Mouse (Mus musculus): ENCODE measurements around the gene Hist1h4c. TPM values are rescaled to one million over a fixed set of nuclear protein-coding genes. Genes with fewer than 3 reads are reported as not detected.

The Hist1h4c gene
- polyA plus RNA-seq, 1 experiment from 2014 or later: 9.6 TPM

DNA sequence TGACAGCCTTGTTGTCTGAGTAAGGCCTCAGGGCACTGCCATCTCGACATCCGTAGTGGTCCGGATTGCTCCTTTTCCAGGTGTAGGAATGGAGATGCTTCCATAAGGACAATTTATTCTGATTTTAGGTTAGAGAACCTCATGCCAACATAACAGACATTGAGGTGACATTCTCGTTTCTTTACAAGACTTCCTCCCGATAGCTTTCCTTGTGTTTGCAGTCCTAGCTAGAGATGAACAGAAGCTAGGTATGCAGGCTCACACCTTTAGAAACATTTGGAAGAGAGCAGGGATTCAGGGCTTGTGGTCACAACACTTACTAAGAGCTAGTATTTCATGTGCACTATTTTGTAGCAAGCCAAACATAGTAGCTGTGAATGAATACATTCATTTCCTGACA is 45.0 kb upstream of the Hist1h4c start:
- Histone ChIP-seq H3K27me3 (ENCODE audit: control insufficient read depth, insufficient read depth, low read length) (no peaks in the 10 kb centered on the region), H3K4me1 (ENCODE audit: control insufficient read depth, insufficient read depth, low read length) (peaks cover 16% of the 10 kb centered on the region), H3K27ac (ENCODE audit: low read length) (no peak overlapping the region), H3K9me3 (ENCODE audit: control insufficient read depth, low read depth, low read length) (no peaks in the 10 kb centered on the region), H3K4me2 (replicated peaks; ENCODE audit: low read depth, low read length) (no peak overlapping the region), H3K4me3 (ENCODE audit: low read depth, low read length) (no peak overlapping the region), H3K9ac (replicated peaks; ENCODE audit: low read depth, low read length) (no peak overlapping the region), H3K36me3 (ENCODE audit: control insufficient read depth, insufficient read depth, low read length) (no peaks in the 10 kb centered on the region)
- no peak for ATAC-seq (ENCODE audit: insufficient number of reproducible peaks, insufficient read depth, low FRiP score, low read depth)
- 79% methylated on average over 5 of the region's 5 CpGs for WGBS

DNA sequence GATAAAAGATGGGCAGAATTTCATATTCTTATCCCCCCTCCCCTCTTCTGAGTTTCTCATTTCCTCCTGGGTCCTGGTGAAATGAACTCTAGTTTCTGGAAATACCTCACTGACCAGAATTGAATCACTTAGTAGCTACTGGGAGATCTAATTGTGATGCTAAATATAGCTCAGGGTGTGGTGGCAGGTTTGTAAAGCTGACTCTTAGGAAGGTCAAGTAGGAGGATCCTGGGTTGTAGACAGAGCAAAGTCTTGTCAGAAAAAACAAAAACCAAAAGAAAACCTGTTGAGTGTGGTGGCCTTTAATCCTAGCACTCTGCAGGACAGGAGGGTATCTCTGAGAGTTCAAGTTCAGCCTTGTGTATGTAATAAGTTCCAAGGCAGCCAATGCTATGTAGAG is 43.8 kb upstream of the Hist1h4c start:
- H3K9ac ChIP-seq (replicated peaks; ENCODE audit: low read depth, low read length): no peak overlapping the region

GRCm38 (mm10) chr13:23740910-23741309 is 42.7 kb upstream of the Hist1h4c start:
- no peak for ATAC-seq (ENCODE audit: insufficient number of reproducible peaks, insufficient read depth, low FRiP score, low read depth)
- peaks cover 17% of the 10 kb centered on the region; the same call in 1 of the 2 replicates for H3K4me1 ChIP-seq (ENCODE audit: control insufficient read depth, insufficient read depth, low read length)
- WGBS: 49% methylated on average over 5 of the region's 5 CpGs
- peak overlapping the region; percentile 92; the same call in 1 of the 2 replicates for H3K9ac ChIP-seq (replicated peaks; ENCODE audit: low read depth, low read length)
- H3K4me3 ChIP-seq (ENCODE audit: low read depth, low read length): peak overlapping the region; percentile 63
- peak overlapping the region; percentile 91 for H3K4me2 ChIP-seq (replicated peaks; ENCODE audit: low read depth, low read length)
- no peaks in the 10 kb centered on the region for H3K36me3 ChIP-seq (ENCODE audit: control insufficient read depth, insufficient read depth, low read length)
- H3K9me3 ChIP-seq (ENCODE audit: control insufficient read depth, low read depth, low read length): no peaks in the 10 kb centered on the region
- no peak overlapping the region; the same call in 1 of the 2 replicates for H3K27ac ChIP-seq (ENCODE audit: low read length)
- H3K27me3 ChIP-seq (ENCODE audit: control insufficient read depth, insufficient read depth, low read length): no peaks in the 10 kb centered on the region

More for the DNA sequence above, 43.8 kb upstream of the Hist1h4c start:
- no peaks in the 10 kb centered on the region for H3K36me3 ChIP-seq (ENCODE audit: control insufficient read depth, insufficient read depth, low read length)
- no peaks in the 10 kb centered on the region for H3K9me3 ChIP-seq (ENCODE audit: control insufficient read depth, low read depth, low read length)
- no peak overlapping the region for H3K4me2 ChIP-seq (replicated peaks; ENCODE audit: low read depth, low read length)
- ATAC-seq (ENCODE audit: insufficient number of reproducible peaks, insufficient read depth, low FRiP score, low read depth): no peak
- H3K4me1 ChIP-seq (ENCODE audit: control insufficient read depth, insufficient read depth, low read length): peaks cover 17% of the 10 kb centered on the region; the same call in 1 of the 2 replicates
- no peak overlapping the region for H3K27ac ChIP-seq (ENCODE audit: low read length)
- H3K27me3 ChIP-seq (ENCODE audit: control insufficient read depth, insufficient read depth, low read length): no peaks in the 10 kb centered on the region
- no peak overlapping the region for H3K4me3 ChIP-seq (ENCODE audit: low read depth, low read length)

- 15% methylated on average over 13 of the region's 13 CpGs for WGBS
These were observed 42.1 kb upstream of the Hist1h4c start for GRCm38 (mm10) chr13:23740256-23740840.

DNA sequence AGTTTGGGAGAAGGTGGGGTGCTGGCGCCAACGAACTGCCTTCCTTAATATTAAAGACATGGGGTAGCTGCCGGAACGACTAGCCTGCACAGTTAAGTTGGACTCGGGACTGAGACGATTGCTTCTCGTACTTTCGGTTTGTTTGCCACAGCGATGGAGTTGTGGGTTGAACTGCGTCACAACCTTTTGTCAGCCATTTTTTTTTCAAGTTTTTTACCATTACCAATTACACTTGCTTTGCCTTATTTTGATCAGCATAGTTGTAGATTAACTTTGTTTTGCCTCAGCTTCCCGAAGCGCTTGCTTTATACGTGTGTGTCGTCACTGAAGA is 41.6 kb upstream of the Hist1h4c start:
- Histone ChIP-seq H3K27me3 (ENCODE audit: control insufficient read depth, insufficient read depth, low read length) (no peaks in the 10 kb centered on the region), H3K9me3 (ENCODE audit: control insufficient read depth, low read depth, low read length) (no peaks in the 10 kb centered on the region), H3K4me3 (ENCODE audit: low read depth, low read length) (peak overlapping the region; percentile 63), H3K9ac (replicated peaks; ENCODE audit: low read depth, low read length) (peak overlapping the region; percentile 92), H3K4me1 (ENCODE audit: control insufficient read depth, insufficient read depth, low read length) (peaks cover 17% of the 10 kb centered on the region; the same call in 1 of the 2 replicates), H3K4me2 (replicated peaks; ENCODE audit: low read depth, low read length) (peak overlapping the region; percentile 91), H3K36me3 (ENCODE audit: control insufficient read depth, insufficient read depth, low read length) (no peaks in the 10 kb centered on the region), H3K27ac (ENCODE audit: low read length) (peak overlapping the region; percentile 99)
- no peak; the same call in 1 of the 2 replicates for ATAC-seq (ENCODE audit: insufficient number of reproducible peaks, insufficient read depth, low FRiP score, low read depth)
- WGBS: under 1% methylated on average over 14 of the region's 14 CpGs

More at GRCm38 (mm10) chr13:23740256-23740840, 42.1 kb upstream of the Hist1h4c start:
- H3K27ac ChIP-seq (ENCODE audit: low read length): peak overlapping the region; percentile 99
- peaks cover 17% of the 10 kb centered on the region; the same call in 1 of the 2 replicates for H3K4me1 ChIP-seq (ENCODE audit: control insufficient read depth, insufficient read depth, low read length)
- no peaks in the 10 kb centered on the region for H3K9me3 ChIP-seq (ENCODE audit: control insufficient read depth, low read depth, low read length)
- peak overlapping the region; percentile 63 for H3K4me3 ChIP-seq (ENCODE audit: low read depth, low read length)
- peak overlapping the region; percentile 91 for H3K4me2 ChIP-seq (replicated peaks; ENCODE audit: low read depth, low read length)
- ATAC-seq (ENCODE audit: insufficient number of reproducible peaks, insufficient read depth, low FRiP score, low read depth): no peak
- H3K36me3 ChIP-seq (ENCODE audit: control insufficient read depth, insufficient read depth, low read length): no peaks in the 10 kb centered on the region
- H3K27me3 ChIP-seq (ENCODE audit: control insufficient read depth, insufficient read depth, low read length): no peaks in the 10 kb centered on the region
- peak overlapping the region; percentile 92 for H3K9ac ChIP-seq (replicated peaks; ENCODE audit: low read depth, low read length)

DNA sequence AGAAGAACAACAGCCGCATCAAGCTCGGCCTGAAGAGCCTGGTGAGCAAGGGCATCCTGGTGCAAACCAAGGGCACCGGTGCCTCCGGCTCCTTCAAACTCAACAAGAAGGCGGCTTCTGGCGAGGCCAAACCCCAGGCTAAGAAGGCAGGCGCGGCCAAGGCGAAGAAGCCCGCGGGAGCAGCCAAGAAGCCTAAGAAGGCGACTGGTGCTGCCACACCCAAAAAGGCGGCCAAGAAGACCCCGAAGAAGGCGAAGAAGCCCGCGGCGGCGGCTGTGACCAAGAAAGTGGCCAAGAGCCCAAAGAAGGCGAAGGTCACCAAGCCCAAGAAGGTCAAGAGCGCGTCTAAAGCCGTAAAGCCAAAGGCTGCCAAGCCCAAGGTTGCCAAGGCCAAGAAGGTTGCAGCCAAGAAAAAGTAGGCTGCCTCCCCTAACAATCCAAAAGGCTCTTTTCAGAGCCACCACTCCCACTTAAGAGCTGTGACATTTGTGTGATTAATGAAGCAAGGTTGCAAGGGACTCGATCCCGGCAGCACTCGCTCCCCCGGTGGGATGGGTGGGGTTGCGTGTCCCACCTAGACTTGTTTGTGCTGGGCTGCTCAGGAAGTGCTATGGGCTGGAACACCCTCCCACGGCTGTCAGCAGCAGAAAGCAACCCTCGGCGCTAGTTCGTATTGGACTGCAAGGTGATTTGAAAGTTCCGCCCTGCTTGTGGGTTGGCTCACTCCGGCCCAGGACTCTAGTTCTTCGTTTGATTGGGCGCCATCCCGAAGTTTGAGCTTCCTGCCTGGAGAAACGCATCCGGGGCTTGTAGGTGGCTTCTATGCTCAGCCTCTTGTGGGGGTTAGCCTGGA is 41.0 kb upstream of the Hist1h4c start:
- WGBS: under 1% methylated on average over 39 of the region's 39 CpGs
- peak overlapping the region; percentile 91 for H3K4me2 ChIP-seq (replicated peaks; ENCODE audit: low read depth, low read length)
- H3K9ac ChIP-seq (replicated peaks; ENCODE audit: low read depth, low read length): peak overlapping the region; percentile 92
- H3K27me3 ChIP-seq (ENCODE audit: control insufficient read depth, insufficient read depth, low read length): no peaks in the 10 kb centered on the region
- H3K36me3 ChIP-seq (ENCODE audit: control insufficient read depth, insufficient read depth, low read length): no peaks in the 10 kb centered on the region
- H3K27ac ChIP-seq (ENCODE audit: low read length): peak overlapping the region; percentile 99
- peaks cover 17% of the 10 kb centered on the region; the same call in 1 of the 2 replicates for H3K4me1 ChIP-seq (ENCODE audit: control insufficient read depth, insufficient read depth, low read length)
- H3K4me3 ChIP-seq (ENCODE audit: low read depth, low read length): peak overlapping the region; percentile 63
- ATAC-seq (ENCODE audit: insufficient number of reproducible peaks, insufficient read depth, low FRiP score, low read depth): peak; percentile 92
- no peaks in the 10 kb centered on the region for H3K9me3 ChIP-seq (ENCODE audit: control insufficient read depth, low read depth, low read length)

- Histone ChIP-seq H3K27me3 (ENCODE audit: control insufficient read depth, insufficient read depth, low read length) (no peaks in the 10 kb centered on the region), H3K4me1 (ENCODE audit: control insufficient read depth, insufficient read depth, low read length) (peaks cover 17% of the 10 kb centered on the region; the same call in 1 of the 2 replicates), H3K27ac (ENCODE audit: low read length) (peak within 1 kb of the TSS; percentile 99), H3K4me3 (ENCODE audit: low read depth, low read length) (peak within 1 kb of the TSS; percentile 63), H3K4me2 (replicated peaks; ENCODE audit: low read depth, low read length) (peak within 1 kb of the TSS; percentile 91), H3K9ac (replicated peaks; ENCODE audit: low read depth, low read length) (peak within 1 kb of the TSS; percentile 92), H3K9me3 (ENCODE audit: control insufficient read depth, low read depth, low read length) (no peaks in the 10 kb centered on the region), H3K36me3 (ENCODE audit: control insufficient read depth, insufficient read depth, low read length) (no peaks in the 10 kb centered on the region)
- ATAC-seq (ENCODE audit: insufficient number of reproducible peaks, insufficient read depth, low FRiP score, low read depth): peak; percentile 93
- WGBS: under 1% methylated on average over 35 of the region's 38 CpGs
These were observed 40.4 kb upstream of the Hist1h4c start, which contains the start of gene Hist1h1c for GRCm38 (mm10) chr13:23738677-23739068. Hist1h1c (plus strand) TSS chr13:23738808.

DNA sequence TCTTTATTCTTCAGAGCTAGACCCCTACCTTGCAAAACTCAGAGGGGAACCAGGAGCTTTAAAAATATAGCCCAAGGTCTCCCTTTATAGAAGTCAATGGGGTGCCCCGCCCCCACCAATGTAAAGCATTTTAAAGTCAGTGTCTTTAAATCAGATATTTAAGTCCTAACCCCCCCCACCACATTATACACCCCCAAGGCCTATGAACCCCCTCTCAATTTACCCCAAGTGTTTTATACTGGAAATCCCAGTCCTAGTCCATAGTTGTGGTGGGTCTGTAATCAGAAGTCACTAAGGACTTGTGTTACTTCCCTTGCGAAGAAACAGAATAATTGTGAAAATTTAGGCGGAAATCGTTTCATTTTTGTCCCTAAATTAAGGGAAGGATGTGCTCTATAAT is 39.8 kb upstream of the Hist1h4c start:
- no peaks in the 10 kb centered on the region for H3K9me3 ChIP-seq (ENCODE audit: control insufficient read depth, low read depth, low read length)
- peaks cover 17% of the 10 kb centered on the region; the same call in 1 of the 2 replicates for H3K4me1 ChIP-seq (ENCODE audit: control insufficient read depth, insufficient read depth, low read length)
- H3K4me2 ChIP-seq (replicated peaks; ENCODE audit: low read depth, low read length): peak overlapping the region; percentile 91
- ATAC-seq (ENCODE audit: insufficient number of reproducible peaks, insufficient read depth, low FRiP score, low read depth): no peak
- H3K9ac ChIP-seq (replicated peaks; ENCODE audit: low read depth, low read length): peak overlapping the region; percentile 92; the same call in 1 of the 2 replicates
- H3K36me3 ChIP-seq (ENCODE audit: control insufficient read depth, insufficient read depth, low read length): no peaks in the 10 kb centered on the region
- peak overlapping the region; percentile 99 for H3K27ac ChIP-seq (ENCODE audit: low read length)
- 24% methylated on average over 4 of the region's 4 CpGs for WGBS
- peak overlapping the region; percentile 63 for H3K4me3 ChIP-seq (ENCODE audit: low read depth, low read length)
- H3K27me3 ChIP-seq (ENCODE audit: control insufficient read depth, insufficient read depth, low read length): no peaks in the 10 kb centered on the region

Measured in stomach, embryonic 14.5 days (tissue).